Mouse (Mus musculus) liver, embryonic 14.5 days (tissue): ENCODE data around the gene Ston1. TPM values are rescaled to one million over a fixed set of nuclear protein-coding genes. Genes with fewer than 3 reads are reported as not detected.

Experiments used
- ATAC-seq: fragments of 200-750 bp; cut with Nextera tagmentation; 2 replicates; pipeline ENCODE4 v1.8.0; 2017; ENCODE audit warnings: moderate number of reproducible peaks, mild to moderate bottlenecking, moderate library complexity; ENCODE audit not compliant: insufficient read depth
- DNase-seq, 3 experiments: peaks; one replicate each; pipeline ENCODE4 v3.0.0-alpha.2; 2012 to 2013; ENCODE audit warnings: low read depth in 3 of 3, low spot score in 3 of 3
- H3K27ac ChIP-seq: fragments of 300-500 bp; sonication (generic); 2 replicates; pipeline ENCODE4 v1.5.1; 2014; ENCODE audit warnings: moderate library complexity, mild to moderate bottlenecking, control low read depth, inconsistent platforms
- H3K27me3 ChIP-seq: fragments of 300-500 bp; sonication (generic); 2 replicates; pipeline ENCODE4 v1.6.1; 2014; ENCODE audit warnings: mild to moderate bottlenecking, low read length, moderate library complexity; ENCODE audit not compliant: control insufficient read depth, insufficient read depth
- H3K36me3 ChIP-seq: fragments of 300-500 bp; sonication (generic); replicated peaks from 2 replicates; pipeline ENCODE4 v1.6.1; 2014; ENCODE audit warnings: low read depth; ENCODE audit not compliant: control insufficient read depth, insufficient read depth
- H3K4me1 ChIP-seq, 2 experiments: fragments of 200-500 bp in 1 of 2; fragments of 300-500 bp in 1 of 2; sonication (generic) in 1 of 2; replicated peaks; 2 replicates each; pipeline ENCODE4 v1.6.1; 2012 to 2014; ENCODE audit warnings: antibody characterized with exemption in 1 of 2, inconsistent platforms in 1 of 2, low read length in 1 of 2; ENCODE audit not compliant: control insufficient read depth in 2 of 2, insufficient read depth in 2 of 2
- H3K4me2 ChIP-seq: fragments of 300-500 bp; sonication (generic); 2 replicates; pipeline ENCODE4 v1.6.1; 2014; ENCODE audit warnings: low read depth, mild to moderate bottlenecking, control low read depth, moderate library complexity
- H3K4me3 ChIP-seq, 2 experiments: fragments of 200-500 bp in 1 of 2; fragments of 300-500 bp in 1 of 2; sonication (generic) in 1 of 2; 2 replicates each; pipeline ENCODE4 v1.5.1; 2012 to 2014; ENCODE audit warnings: low read depth in 2 of 2, low read length in 2 of 2, mild to moderate bottlenecking in 2 of 2, control low read depth in 1 of 2, inconsistent platforms in 1 of 2, moderate library complexity in 1 of 2; ENCODE audit not compliant: insufficient read depth in 1 of 2
- H3K9ac ChIP-seq: fragments of 300-500 bp; sonication (generic); replicated peaks from 2 replicates; pipeline ENCODE4 v1.6.1; 2014; ENCODE audit warnings: mild to moderate bottlenecking, control low read depth, moderate library complexity
- H3K9me3 ChIP-seq: fragments of 300-500 bp; sonication (generic); 2 replicates; pipeline ENCODE4 v1.6.1; 2016; ENCODE audit warnings: low read length, mixed read lengths; ENCODE audit not compliant: control insufficient read depth
- CTCF ChIP-seq: IDR thresholded peaks from 2 replicates; pipeline ENCODE4 v1.5.1; 2016; ENCODE audit warnings: antibody characterized with exemption, low read depth, control low read depth
- EP300 ChIP-seq: IDR thresholded peaks from 2 replicates; pipeline ENCODE4 v1.6.1; 2016; ENCODE audit warnings: antibody characterized with exemption, low read depth
- WGBS: fragments of 180-500 bp; shearing (Covaris S2); extraction: QIAGEN DNeasy Blood & Tissue Kit; methylation state at CpG from one replicate; pipeline ENCODE4 v1.1.7; 2014; ENCODE audit not compliant: insufficient replicate concordance; 5-methylcytosine and 5-hydroxymethylcytosine counted together
- polyA plus RNA-seq, 2 experiments: library from polyadenylated mRNA; depleted of rRNA in 1 of 2; stranded (reverse) in 1 of 2; unstranded in 1 of 2; fragments of >200 nt; fragmentation: Nextera tagmentation in 1 of 2; extraction: Ambion mirVana in 1 of 2; gene quantifications; 2 replicates each; pipeline versions ENCODE4 v1.2.1 to v1.2.3; 2012 to 2014

The Ston1 gene
- polyA plus RNA-seq, 2 experiments: 1.2 to 1.9 TPM

DNA sequence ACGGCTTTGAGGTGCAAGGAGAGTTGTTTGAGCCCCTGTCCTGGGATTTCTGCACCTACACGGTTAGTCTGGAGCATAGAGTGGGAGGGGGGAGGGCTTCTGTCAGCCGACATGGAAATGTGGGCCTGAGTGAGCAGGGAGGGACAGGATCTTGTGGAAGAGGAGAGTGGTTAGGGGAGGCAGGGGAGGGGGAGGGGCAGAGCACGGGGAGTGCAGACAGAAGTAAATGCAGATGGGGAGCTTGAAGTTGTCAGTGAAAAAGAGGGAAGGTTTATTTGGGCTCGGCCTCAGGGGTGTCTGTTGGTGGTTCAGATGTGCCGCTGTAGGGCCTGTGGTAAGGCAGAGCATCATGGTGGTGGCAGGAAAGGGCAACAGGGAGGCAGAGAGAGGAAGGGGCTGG lies 44.9 kb upstream of the Ston1 start:
- WGBS: 47% methylated on average over 6 of the region's 6 CpGs

GRCm38 (mm10) chr17:88553001-88553449 lies 44.5 kb upstream of the Ston1 start:
- no peak for DNase-seq
- Histone ChIP-seq H3K9me3 (no peaks in the 10 kb centered on the region), H3K9ac (no peak overlapping the region), H3K4me1 (peaks cover 0 to 13% of the 10 kb centered on the region in 2 experiments; a peak in 3 of 4 replicates), H3K27me3 (no peaks in the 10 kb centered on the region), H3K27ac (no peak overlapping the region), H3K36me3 (no peaks in the 10 kb centered on the region; the same call in 1 of the 2 replicates), H3K4me3 (no peak overlapping the region), H3K4me2 (no peak overlapping the region)
- TF ChIP-seq EP300: no peak
- TF ChIP-seq CTCF: no peak
- ATAC-seq: no peak
- WGBS: 68% methylated on average over 8 of the region's 8 CpGs

More for the DNA sequence above, 44.9 kb upstream of the Ston1 start:
- H3K27ac ChIP-seq: no peak overlapping the region
- DNase-seq (no peak), ATAC-seq (no peak)
- no peak overlapping the region for H3K4me3 ChIP-seq
- no peaks in the 10 kb centered on the region for H3K9me3 ChIP-seq
- H3K27me3 ChIP-seq: no peaks in the 10 kb centered on the region
- no peaks in the 10 kb centered on the region; the same call in 1 of the 2 replicates for H3K36me3 ChIP-seq
- H3K4me2 ChIP-seq: no peak overlapping the region
- TF ChIP-seq EP300 (no peak), CTCF (no peak)
- H3K4me1 ChIP-seq: peaks cover 0 to 13% of the 10 kb centered on the region in 2 experiments; a peak in 3 of 4 replicates
- H3K9ac ChIP-seq: no peak overlapping the region

- TF ChIP-seq EP300 (no peak), CTCF (no peak)
- DNase-seq (no peak), ATAC-seq (no peak)
- no peak overlapping the region for H3K9ac ChIP-seq
- no peaks in the 10 kb centered on the region for H3K27me3 ChIP-seq
- no peaks in the 10 kb centered on the region for H3K9me3 ChIP-seq
- no peaks in the 10 kb centered on the region; the same call in 1 of the 2 replicates for H3K36me3 ChIP-seq
- 73% methylated on average over 11 of the region's 11 CpGs for WGBS
- H3K4me1 ChIP-seq: peaks cover 0 to 13% of the 10 kb centered on the region in 2 experiments; a peak in 3 of 4 replicates
- H3K27ac ChIP-seq: no peak overlapping the region
- H3K4me2 ChIP-seq: no peak overlapping the region
- no peak overlapping the region for H3K4me3 ChIP-seq
These were observed 43.9 kb upstream of the Ston1 start for GRCm38 (mm10) chr17:88553473-88554087.

DNA sequence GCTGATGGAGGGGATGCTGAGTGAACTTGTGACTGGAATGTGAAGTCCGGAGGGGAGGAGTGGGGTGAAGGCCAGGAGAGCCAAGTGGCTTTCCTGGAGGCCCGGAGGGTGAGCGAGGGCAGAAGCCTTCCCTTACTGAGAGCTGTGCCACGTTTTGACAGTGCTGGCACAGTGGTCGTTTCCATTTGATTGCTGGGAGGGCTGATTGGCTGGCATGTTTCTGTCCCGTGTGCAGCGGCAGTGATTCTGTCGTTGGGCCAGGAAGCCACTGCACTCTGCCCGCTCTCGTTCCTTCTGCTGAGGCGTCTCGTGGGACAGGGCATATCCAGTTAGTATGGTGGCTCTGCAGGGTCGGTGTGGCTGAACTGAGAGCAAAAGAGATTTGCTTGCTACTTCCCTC lies 41.3 kb upstream of the Ston1 start:
- Histone ChIP-seq H3K27ac (no peak overlapping the region), H3K4me2 (no peak overlapping the region), H3K27me3 (no peaks in the 10 kb centered on the region), H3K9ac (no peak overlapping the region), H3K4me1 (peaks cover 0 to 9% of the 10 kb centered on the region in 2 experiments; a peak in 3 of 4 replicates), H3K36me3 (no peaks in the 10 kb centered on the region; the same call in 1 of the 2 replicates), H3K4me3 (no peak overlapping the region), H3K9me3 (no peaks in the 10 kb centered on the region)
- 77% methylated on average over 13 of the region's 13 CpGs for WGBS
- ATAC-seq (no peak), DNase-seq (no peak)
- TF ChIP-seq EP300 (no peak), CTCF (no peak)

DNA sequence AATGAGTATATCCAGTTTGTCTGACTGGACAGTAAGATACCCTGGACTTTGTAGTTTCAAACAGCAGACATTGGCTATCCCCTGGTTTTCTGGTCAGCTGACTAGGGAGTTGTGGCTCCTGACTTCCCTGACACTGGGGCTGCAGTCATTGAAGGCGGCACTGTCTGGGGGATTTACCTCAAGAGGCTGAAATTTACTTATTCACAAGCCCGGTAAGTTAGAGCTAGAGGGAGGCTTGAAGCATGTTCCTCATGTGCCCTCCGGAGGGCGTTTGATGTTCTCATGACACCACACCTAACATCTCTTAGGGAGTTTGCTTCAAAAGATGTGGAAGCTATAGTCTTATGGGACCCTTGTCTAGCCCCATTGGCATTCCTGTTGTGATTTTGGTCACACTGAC lies 40.8 kb upstream of the Ston1 start:
- Histone ChIP-seq H3K4me1 (peaks cover 0 to 9% of the 10 kb centered on the region in 2 experiments; a peak in 3 of 4 replicates), H3K27ac (no peak overlapping the region), H3K9me3 (no peaks in the 10 kb centered on the region), H3K4me3 (no peak overlapping the region), H3K36me3 (no peaks in the 10 kb centered on the region; the same call in 1 of the 2 replicates), H3K27me3 (no peaks in the 10 kb centered on the region), H3K9ac (no peak overlapping the region), H3K4me2 (no peak overlapping the region)
- DNase-seq (no peak), ATAC-seq (no peak)
- WGBS: 68% methylated on average over 4 of the region's 4 CpGs
- TF ChIP-seq EP300: no peak
- TF ChIP-seq CTCF: no peak
